Mouse (Mus musculus): ENCODE results near the gene Zfp275. TPM values are rescaled to one million over a fixed set of nuclear protein-coding genes. Genes with fewer than 3 reads are reported as not detected.

Zfp275 gene
- total and polyA plus RNA-seq, 2 experiments from 2014 or later, result 3.2 to 28.8 TPM

GRCm38 (mm10) chrX:73333548-73333947, 8.9 kb upstream of the Zfp275 start:
- no peaks in the 10 kb centered on the region for H3K36me3 ChIP-seq (replicated peaks; ENCODE audit: control insufficient read depth, insufficient read depth, low read length)
- H3K4me2 ChIP-seq (ENCODE audit: low read depth, low read length), result no peak overlapping the region
- no peaks in the 10 kb centered on the region for H3K9me3 ChIP-seq (replicated peaks; ENCODE audit: control insufficient read depth, low read length)
- DNase-seq (ENCODE audit: low spot score) (no peak), ATAC-seq (ENCODE audit: insufficient read depth, low read depth) (no peak)
- no peaks in the 10 kb centered on the region for H3K27me3 ChIP-seq (ENCODE audit: control insufficient read depth, insufficient read depth, low read length)
- H3K4me3 ChIP-seq (ENCODE audit: low read depth, low read length), result no peak overlapping the region
- H3K9ac ChIP-seq (replicated peaks; ENCODE audit: low read depth, low read length), result no peak overlapping the region
- H3K4me1 ChIP-seq (ENCODE audit: control insufficient read depth, insufficient read depth), result no peaks in the 10 kb centered on the region
- H3K27ac ChIP-seq (ENCODE audit: low read depth), result no peak overlapping the region
- no peak for TF ChIP-seq CTCF (IDR thresholded peaks at IDR 0.05; ENCODE audit: low read depth)
- no peak for TF ChIP-seq EP300 (IDR thresholded peaks at IDR 0.05; ENCODE audit: low read depth)

- Histone ChIP-seq H3K4me3 (ENCODE audit: low read depth, low read length) (no peak within 1 kb of the TSS), H3K4me2 (ENCODE audit: low read depth, low read length) (no peak within 1 kb of the TSS), H3K9me3 (replicated peaks; ENCODE audit: control insufficient read depth, low read length) (no peaks in the 10 kb centered on the region), H3K9ac (replicated peaks; ENCODE audit: low read depth, low read length) (no peak within 1 kb of the TSS), H3K4me1 (ENCODE audit: control insufficient read depth, insufficient read depth) (no peaks in the 10 kb centered on the region), H3K36me3 (replicated peaks; ENCODE audit: control insufficient read depth, insufficient read depth, low read length) (no peaks in the 10 kb centered on the region), H3K27ac (ENCODE audit: low read depth) (no peak within 1 kb of the TSS), H3K27me3 (ENCODE audit: control insufficient read depth, insufficient read depth, low read length) (no peaks in the 10 kb centered on the region)
- no peak for DNase-seq (ENCODE audit: low spot score)
- 78% methylated on average over 4 of the region's 4 CpGs for WGBS
- ATAC-seq (ENCODE audit: insufficient read depth, low read depth), result no peak
- TF ChIP-seq CTCF (IDR thresholded peaks at IDR 0.05; ENCODE audit: low read depth) (no peak), EP300 (IDR thresholded peaks at IDR 0.05; ENCODE audit: low read depth) (no peak)
Observed at GRCm38 (mm10) chrX:73336740-73337139, 5.7 kb upstream of the Zfp275 start, which contains the start of gene Gm45015. Gm45015 (minus strand) TSS chrX:73336840.

GRCm38 (mm10) chrX:73341473-73341872, 948 bp upstream of the Zfp275 start:
- no peak overlapping the region for H3K9ac ChIP-seq (replicated peaks; ENCODE audit: low read depth, low read length)
- peaks cover 8% of the 10 kb centered on the region for H3K4me1 ChIP-seq (ENCODE audit: control insufficient read depth, insufficient read depth)
- no peaks in the 10 kb centered on the region for H3K27me3 ChIP-seq (ENCODE audit: control insufficient read depth, insufficient read depth, low read length)
- H3K9me3 ChIP-seq (replicated peaks; ENCODE audit: control insufficient read depth, low read length), result no peaks in the 10 kb centered on the region
- H3K36me3 ChIP-seq (replicated peaks; ENCODE audit: control insufficient read depth, insufficient read depth, low read length), result no peaks in the 10 kb centered on the region
- H3K27ac ChIP-seq (ENCODE audit: low read depth), result no peak overlapping the region
- 58% methylated on average over 1 of the region's 1 CpGs for WGBS
- TF ChIP-seq CTCF (IDR thresholded peaks at IDR 0.05; ENCODE audit: low read depth) (no peak), EP300 (IDR thresholded peaks at IDR 0.05; ENCODE audit: low read depth) (no peak)
- DNase-seq (ENCODE audit: low spot score) (no peak), ATAC-seq (ENCODE audit: insufficient read depth, low read depth) (no peak)
- no peak overlapping the region for H3K4me2 ChIP-seq (ENCODE audit: low read depth, low read length)
- no peak overlapping the region for H3K4me3 ChIP-seq (ENCODE audit: low read depth, low read length)

GRCm38 (mm10) chrX:73342068-73342467, 353 bp upstream of the Zfp275 start:
- H3K4me1 ChIP-seq (ENCODE audit: control insufficient read depth, insufficient read depth), result peaks cover 8% of the 10 kb centered on the region
- DNase-seq (ENCODE audit: low spot score) (no peak), ATAC-seq (ENCODE audit: insufficient read depth, low read depth) (no peak)
- WGBS, result 44% methylated on average over 3 of the region's 3 CpGs
- no peaks in the 10 kb centered on the region for H3K36me3 ChIP-seq (replicated peaks; ENCODE audit: control insufficient read depth, insufficient read depth, low read length)
- peak overlapping the region; percentile 59 for H3K4me3 ChIP-seq (ENCODE audit: low read depth, low read length)
- H3K27ac ChIP-seq (ENCODE audit: low read depth), result no peak overlapping the region
- peak overlapping the region; percentile 67 for H3K4me2 ChIP-seq (ENCODE audit: low read depth, low read length)
- H3K9ac ChIP-seq (replicated peaks; ENCODE audit: low read depth, low read length), result no peak overlapping the region
- H3K9me3 ChIP-seq (replicated peaks; ENCODE audit: control insufficient read depth, low read length), result no peaks in the 10 kb centered on the region
- TF ChIP-seq EP300 (IDR thresholded peaks at IDR 0.05; ENCODE audit: low read depth) (no peak), CTCF (IDR thresholded peaks at IDR 0.05; ENCODE audit: low read depth) (no peak)
- no peaks in the 10 kb centered on the region for H3K27me3 ChIP-seq (ENCODE audit: control insufficient read depth, insufficient read depth, low read length)

GRCm38 (mm10) chrX:73342941-73343735, 717 bp downstream of the Zfp275 start:
- Histone ChIP-seq H3K9me3 (replicated peaks; ENCODE audit: control insufficient read depth, low read length) (no peaks in the 10 kb centered on the region), H3K27me3 (ENCODE audit: control insufficient read depth, insufficient read depth, low read length) (no peaks in the 10 kb centered on the region), H3K27ac (ENCODE audit: low read depth) (peak overlapping the region; percentile 76), H3K4me1 (ENCODE audit: control insufficient read depth, insufficient read depth) (peaks cover 8% of the 10 kb centered on the region), H3K4me3 (ENCODE audit: low read depth, low read length) (peak overlapping the region; percentile 59), H3K9ac (replicated peaks; ENCODE audit: low read depth, low read length) (peak overlapping the region; percentile 70), H3K36me3 (replicated peaks; ENCODE audit: control insufficient read depth, insufficient read depth, low read length) (no peaks in the 10 kb centered on the region), H3K4me2 (ENCODE audit: low read depth, low read length) (peak overlapping the region; percentile 67)
- no peak for DNase-seq (ENCODE audit: low spot score)
- WGBS, result 13% methylated on average over 15 of the region's 15 CpGs
- peak; percentile 56 for ATAC-seq (ENCODE audit: insufficient read depth, low read depth)
- TF ChIP-seq EP300 (IDR thresholded peaks at IDR 0.05; ENCODE audit: low read depth) (no peak), CTCF (IDR thresholded peaks at IDR 0.05; ENCODE audit: low read depth) (no peak)
